Mouse (Mus musculus): ENCODE measurements around the gene Tex22. TPM values are rescaled to one million over a fixed set of nuclear protein-coding genes. Genes with fewer than 3 reads are reported as not detected.

Tex22 gene
- total and polyA plus RNA-seq, 3 experiments, result 0.21 to 0.27 TPM; not detected in 1

- intact Hi-C loops (cut with DNase I), result loop anchor here (2.0 kb wide), 1 partner anchor 27 kb away; the partner anchor contains the start of gene Pacs2
- peak in 1 of 2 experiments; percentile 52 for DNase-seq
- H3K27me3 ChIP-seq (ENCODE audit: control insufficient read depth, insufficient read depth, low read length), result no peaks in the 10 kb centered on the region
- H3K79me2 ChIP-seq (replicated peaks; ENCODE audit: control insufficient read depth, insufficient read depth, low read length), result no peaks in the 10 kb centered on the region
- TF ChIP-seq EP300 (IDR thresholded peaks at IDR 0.05; ENCODE audit: insufficient read depth, low read depth, low read length), result no peak
- no peak for TF ChIP-seq CTCF (IDR thresholded peaks at IDR 0.05)
- no peak for TF ChIP-seq POLR2A (IDR thresholded peaks at IDR 0.05; ENCODE audit: insufficient read depth, low read depth, low read length)
- 56% methylated on average over 15 of the region's 15 CpGs for WGBS
- H3K4me3 ChIP-seq, result no peak overlapping the region
- peaks cover 4% of the 10 kb centered on the region for H3K4me1 ChIP-seq (ENCODE audit: control insufficient read depth, insufficient read depth, low read length)
- no peak overlapping the region for H3K9ac ChIP-seq (ENCODE audit: low read depth, low read length)
- H3K27ac ChIP-seq, result no peak overlapping the region; the same call in 1 of the 2 replicates
- no peaks in the 10 kb centered on the region for H3K36me3 ChIP-seq (ENCODE audit: control insufficient read depth, insufficient read depth, low read length)
Measured at GRCm38 (mm10) chr12:113041481-113042439, 32.5 kb upstream of the Tex22 start.

- intact Hi-C loops (cut with DNase I), result loop anchor here (2.0 kb wide), 1 partner anchor 28 kb away; the partner anchor contains the start of gene Pacs2
- no peak for TF ChIP-seq POLR2A (IDR thresholded peaks at IDR 0.05; ENCODE audit: insufficient read depth, low read depth, low read length)
- TF ChIP-seq CTCF (IDR thresholded peaks at IDR 0.05), result no peak
- TF ChIP-seq EP300 (IDR thresholded peaks at IDR 0.05; ENCODE audit: insufficient read depth, low read depth, low read length), result no peak
- H3K4me1 ChIP-seq (ENCODE audit: control insufficient read depth, insufficient read depth, low read length), result peaks cover 4% of the 10 kb centered on the region
- no peak overlapping the region for H3K27ac ChIP-seq
- H3K4me3 ChIP-seq, result no peak overlapping the region
- no peak for DNase-seq
- no peak overlapping the region for H3K9ac ChIP-seq (ENCODE audit: low read depth, low read length)
- WGBS, result 65% methylated on average over 2 of the region's 2 CpGs
- no peaks in the 10 kb centered on the region for H3K27me3 ChIP-seq (ENCODE audit: control insufficient read depth, insufficient read depth, low read length)
- H3K36me3 ChIP-seq (ENCODE audit: control insufficient read depth, insufficient read depth, low read length), result no peaks in the 10 kb centered on the region
- no peaks in the 10 kb centered on the region for H3K79me2 ChIP-seq (replicated peaks; ENCODE audit: control insufficient read depth, insufficient read depth, low read length)
Measured at GRCm38 (mm10) chr12:113042543-113042942, 31.8 kb upstream of the Tex22 start.

- H3K4me3 ChIP-seq, result no peak overlapping the region
- no peaks in the 10 kb centered on the region for H3K27me3 ChIP-seq (ENCODE audit: control insufficient read depth, insufficient read depth, low read length)
- no peak overlapping the region for H3K27ac ChIP-seq
- WGBS, result 71% methylated on average over 3 of the region's 3 CpGs
- peaks cover 4% of the 10 kb centered on the region for H3K4me1 ChIP-seq (ENCODE audit: control insufficient read depth, insufficient read depth, low read length)
- peak in 1 of 2 experiments; percentile 41 for DNase-seq
- TF ChIP-seq POLR2A (IDR thresholded peaks at IDR 0.05; ENCODE audit: insufficient read depth, low read depth, low read length), result no peak
- TF ChIP-seq CTCF (IDR thresholded peaks at IDR 0.05), result peak; percentile 77
- H3K79me2 ChIP-seq (replicated peaks; ENCODE audit: control insufficient read depth, insufficient read depth, low read length), result no peaks in the 10 kb centered on the region
- H3K36me3 ChIP-seq (ENCODE audit: control insufficient read depth, insufficient read depth, low read length), result no peaks in the 10 kb centered on the region
- H3K9ac ChIP-seq (ENCODE audit: low read depth, low read length), result no peak overlapping the region
- intact Hi-C loops (cut with DNase I), result loop anchor here (1.0 kb wide), 2 partner anchors 40 to 89 kb away; no protein-coding TSS in a partner anchor
Measured at GRCm38 (mm10) chr12:113044916-113045677, 29.2 kb upstream of the Tex22 start.

DNA sequence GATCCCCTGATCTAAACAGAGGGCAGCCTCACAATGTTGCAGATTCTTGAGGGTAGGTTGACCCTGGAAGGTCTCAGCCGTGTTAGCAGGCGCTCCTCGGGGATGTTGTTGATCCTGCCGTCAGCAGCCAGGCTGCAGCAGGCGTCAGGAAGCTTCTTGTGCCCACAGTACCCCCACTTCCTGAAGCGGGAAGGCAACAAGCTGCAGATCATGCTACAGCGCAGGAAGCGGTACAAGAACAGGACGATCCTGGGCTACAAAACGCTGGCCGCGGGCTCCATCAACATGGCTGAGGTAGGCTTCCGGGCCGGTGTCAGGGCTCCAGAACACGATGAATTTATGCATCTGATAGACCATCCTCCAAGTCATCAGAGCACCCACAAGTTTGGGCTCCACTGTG, 27.4 kb upstream of the Tex22 start:
- Histone ChIP-seq H3K4me3 (no peak overlapping the region), H3K9ac (ENCODE audit: low read depth, low read length) (no peak overlapping the region), H3K36me3 (ENCODE audit: control insufficient read depth, insufficient read depth, low read length) (no peaks in the 10 kb centered on the region), H3K27me3 (ENCODE audit: control insufficient read depth, insufficient read depth, low read length) (no peaks in the 10 kb centered on the region), H3K27ac (no peak overlapping the region), H3K79me2 (replicated peaks; ENCODE audit: control insufficient read depth, insufficient read depth, low read length) (no peaks in the 10 kb centered on the region), H3K4me1 (ENCODE audit: control insufficient read depth, insufficient read depth, low read length) (no peaks in the 10 kb centered on the region)
- WGBS, result 79% methylated on average over 15 of the region's 15 CpGs
- intact Hi-C loops (cut with DNase I), result no loop called here
- no peak for DNase-seq
- TF ChIP-seq CTCF (IDR thresholded peaks at IDR 0.05) (no peak), POLR2A (IDR thresholded peaks at IDR 0.05; ENCODE audit: insufficient read depth, low read depth, low read length) (no peak), EP300 (IDR thresholded peaks at IDR 0.05; ENCODE audit: insufficient read depth, low read depth, low read length) (no peak)

DNA sequence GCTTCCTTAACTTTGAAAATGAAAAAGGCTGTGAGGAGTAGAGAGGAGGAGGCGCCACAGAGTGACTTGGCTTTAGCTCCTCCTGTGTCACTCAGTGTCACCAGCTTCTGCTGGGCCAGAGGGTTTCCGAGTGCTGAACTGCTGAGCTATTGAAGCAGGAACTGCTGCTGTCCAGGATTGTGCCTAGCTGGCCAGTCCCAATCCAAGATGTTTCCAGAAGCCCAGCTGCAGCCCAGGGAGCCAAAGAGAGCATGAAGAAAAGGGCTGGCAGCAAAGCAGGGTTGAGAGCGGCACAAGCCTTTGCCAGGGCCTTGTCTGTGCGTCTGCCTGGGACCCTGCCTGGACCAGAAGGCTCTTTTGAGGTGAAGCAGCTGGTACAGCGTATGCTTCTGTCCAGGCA, 26.2 kb upstream of the Tex22 start:
- TF ChIP-seq POLR2A (IDR thresholded peaks at IDR 0.05; ENCODE audit: insufficient read depth, low read depth, low read length), result no peak
- TF ChIP-seq EP300 (IDR thresholded peaks at IDR 0.05; ENCODE audit: insufficient read depth, low read depth, low read length), result no peak
- TF ChIP-seq CTCF (IDR thresholded peaks at IDR 0.05), result no peak
- no peak for DNase-seq
- no peaks in the 10 kb centered on the region for H3K27me3 ChIP-seq (ENCODE audit: control insufficient read depth, insufficient read depth, low read length)
- no peak overlapping the region for H3K9ac ChIP-seq (ENCODE audit: low read depth, low read length)
- H3K27ac ChIP-seq, result no peak overlapping the region
- intact Hi-C loops (cut with DNase I), result no loop called here
- no peak overlapping the region for H3K4me3 ChIP-seq
- WGBS, result 90% methylated on average over 5 of the region's 5 CpGs
- no peaks in the 10 kb centered on the region for H3K36me3 ChIP-seq (ENCODE audit: control insufficient read depth, insufficient read depth, low read length)
- H3K4me1 ChIP-seq (ENCODE audit: control insufficient read depth, insufficient read depth, low read length), result no peaks in the 10 kb centered on the region
- no peaks in the 10 kb centered on the region for H3K79me2 ChIP-seq (replicated peaks; ENCODE audit: control insufficient read depth, insufficient read depth, low read length)

All from heart, adult 2 months (tissue).